Mouse (Mus musculus) embryonic facial prominence, embryonic 14.5 days (tissue): Measurements from ENCODE around the gene Adcy10. TPM values are rescaled to one million over a fixed set of nuclear protein-coding genes. Genes with fewer than 3 reads are reported as not detected.
A peak's percentile ranks its signal among the peaks of the same experiment; 100 is the strongest.

Source experiments
- ATAC-seq: fragments of 200-750 bp; cut with Nextera tagmentation; 2 replicates; pipeline ENCODE4 v1.8.0; 2017; ENCODE audit warnings: low read depth, moderate number of reproducible peaks, moderate TSS enrichment
- DNase-seq: peaks from one replicate; pipeline ENCODE4 v3.0.0-alpha.2; 2015; ENCODE audit warnings: low spot score
- H3K27ac ChIP-seq: fragments of 300-500 bp; sonication (generic); replicated peaks from 2 replicates; pipeline ENCODE4 v1.5.1; 2014; ENCODE audit warnings: low read depth, mild to moderate bottlenecking, low read length, moderate library complexity
- H3K27me3 ChIP-seq: fragments of 300-500 bp; sonication (generic); replicated peaks from 2 replicates; pipeline ENCODE4 v1.6.1; 2014; ENCODE audit warnings: low read length; ENCODE audit not compliant: control insufficient read depth, insufficient read depth
- H3K36me3 ChIP-seq: fragments of 300-500 bp; sonication (generic); 2 replicates; pipeline ENCODE4 v1.6.1; 2014; ENCODE audit warnings: low read length, mixed read lengths; ENCODE audit not compliant: control insufficient read depth, insufficient read depth
- H3K4me1 ChIP-seq: fragments of 300-500 bp; sonication (generic); 2 replicates; pipeline ENCODE4 v1.6.1; 2014; ENCODE audit warnings: antibody characterized with exemption, low read length; ENCODE audit not compliant: control insufficient read depth, insufficient read depth
- H3K4me2 ChIP-seq: fragments of 300-500 bp; sonication (generic); 2 replicates; pipeline ENCODE4 v1.6.1; 2014; ENCODE audit warnings: low read depth, mild to moderate bottlenecking, low read length, moderate library complexity, mixed read lengths
- H3K4me3 ChIP-seq: fragments of 300-500 bp; sonication (generic); 2 replicates; pipeline ENCODE4 v1.5.1; 2014; ENCODE audit warnings: low read depth, mild to moderate bottlenecking, low read length
- H3K9ac ChIP-seq: fragments of 300-500 bp; sonication (generic); 2 replicates; pipeline ENCODE4 v1.6.1; 2014; ENCODE audit warnings: low read depth, mild to moderate bottlenecking, low read length, moderate library complexity, mixed read lengths
- H3K9me3 ChIP-seq: fragments of 300-500 bp; sonication (generic); 2 replicates; pipeline ENCODE4 v1.6.1; 2016; ENCODE audit warnings: low read length; ENCODE audit not compliant: control insufficient read depth
- WGBS: fragments of 180-500 bp; shearing (Covaris S2); extraction: QIAGEN DNeasy Blood & Tissue Kit; methylation state at CpG from one replicate; pipeline ENCODE4 v1.1.7; 2014; 5-methylcytosine and 5-hydroxymethylcytosine counted together
- polyA plus RNA-seq: library from polyadenylated mRNA; unstranded; fragments of >200 nt; fragmentation: Nextera tagmentation; extraction: Ambion mirVana; gene quantifications from 2 replicates; pipeline ENCODE4 v1.2.1, GENCODE M21; 2014

Adcy10 gene
- polyA plus RNA-seq, 1 experiment from 2014 or later: not detected

DNA sequence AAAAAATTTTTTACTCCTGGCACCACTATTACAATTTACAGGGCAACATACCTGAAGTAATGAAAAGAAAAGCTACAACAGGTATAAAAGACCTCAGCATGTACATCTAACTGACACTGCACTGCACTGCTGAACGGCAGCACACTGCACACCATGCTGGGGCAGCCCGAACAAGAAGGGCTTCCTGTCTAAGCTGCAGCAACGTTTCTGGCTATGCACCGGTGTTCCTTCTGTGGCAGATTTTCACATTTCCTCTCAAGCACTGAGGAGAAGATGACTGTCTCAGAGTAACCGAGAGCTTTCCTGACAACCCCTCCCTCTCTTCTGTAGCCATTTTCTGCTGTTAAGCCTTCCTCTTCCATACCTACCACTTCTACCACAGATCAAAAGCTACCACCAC, 127.7 kb downstream of the Adcy10 start:
- DNase-seq: no peak
- peaks cover 26% of the 10 kb centered on the region for H3K4me1 ChIP-seq

DNA sequence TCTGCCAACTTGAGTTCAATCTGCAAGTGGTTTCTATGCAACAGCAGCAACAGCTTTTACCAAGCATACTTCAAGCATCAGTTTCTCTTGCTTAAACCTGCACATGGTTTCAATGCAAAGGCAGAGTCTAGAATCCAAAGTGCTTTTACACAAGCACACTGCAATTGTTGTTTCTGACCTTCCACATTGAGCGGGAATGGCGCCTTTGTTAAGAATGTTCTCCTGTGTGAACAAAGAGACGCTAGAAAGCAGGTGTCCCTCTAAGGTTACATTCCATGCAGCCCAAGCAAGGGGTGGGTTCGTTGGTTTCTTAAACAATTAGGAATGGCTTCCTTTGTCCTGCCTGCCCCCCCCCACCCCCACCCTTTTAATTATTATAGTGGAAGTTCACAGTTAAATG, 128.9 kb downstream of the Adcy10 start:
- Histone ChIP-seq H3K27me3 (no peaks in the 10 kb centered on the region), H3K9me3 (peaks cover 5% of the 10 kb centered on the region), H3K27ac (no peak overlapping the region), H3K9ac (no peak overlapping the region), H3K4me3 (no peak overlapping the region), H3K4me2 (no peak overlapping the region), H3K36me3 (peaks cover 25% of the 10 kb centered on the region), H3K4me1 (peaks cover 26% of the 10 kb centered on the region)
- DNase-seq: no peak
- no peak for ATAC-seq
- WGBS: 80% methylated on average over 4 of the region's 4 CpGs

More for the DNA sequence above, 127.7 kb downstream of the Adcy10 start:
- 53% methylated on average over 5 of the region's 5 CpGs for WGBS
- Histone ChIP-seq H3K9me3 (peaks cover 5% of the 10 kb centered on the region), H3K27ac (no peak overlapping the region), H3K4me2 (no peak overlapping the region), H3K4me3 (no peak overlapping the region), H3K9ac (no peak overlapping the region), H3K27me3 (no peaks in the 10 kb centered on the region), H3K36me3 (peaks cover 31% of the 10 kb centered on the region)
- ATAC-seq: no peak

GRCm38 (mm10) chr1:165614793-165615192, 129.8 kb downstream of the Adcy10 start:
- Histone ChIP-seq H3K9me3 (peaks cover 5% of the 10 kb centered on the region), H3K4me2 (no peak overlapping the region), H3K4me3 (no peak overlapping the region), H3K36me3 (peaks cover 25% of the 10 kb centered on the region), H3K27ac (no peak overlapping the region), H3K9ac (no peak overlapping the region), H3K4me1 (peaks cover 22% of the 10 kb centered on the region), H3K27me3 (no peaks in the 10 kb centered on the region)
- ATAC-seq: no peak
- no peak for DNase-seq
- WGBS: 93% methylated on average over 3 of the region's 3 CpGs

DNA sequence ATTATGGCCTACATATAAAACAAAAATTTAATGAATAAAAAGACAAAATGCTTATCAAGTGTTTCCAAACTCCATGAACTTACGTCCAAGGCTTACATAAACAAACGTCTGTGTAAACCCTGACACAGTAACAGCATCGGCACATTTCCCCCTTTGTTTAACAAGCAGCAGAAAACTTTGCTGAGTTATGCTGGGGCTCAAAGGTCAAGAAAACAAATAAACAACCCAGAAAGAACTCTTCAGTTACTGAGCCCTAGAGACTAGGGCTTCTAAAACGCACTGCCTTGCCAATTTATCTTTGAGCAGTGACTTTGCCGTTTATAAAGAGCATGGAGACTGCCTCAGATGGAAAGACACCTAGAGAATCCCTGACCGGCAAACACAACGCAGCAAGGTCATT, 131.7 kb downstream of the Adcy10 start:
- Histone ChIP-seq H3K9ac (no peak overlapping the region), H3K36me3 (peaks cover 25% of the 10 kb centered on the region), H3K4me3 (no peak overlapping the region), H3K4me2 (0 out of 2 replicates have a peak overlapping the region, but pooled peaks have one; percentile 1), H3K27me3 (no peaks in the 10 kb centered on the region), H3K27ac (peak overlapping the region; percentile 50), H3K9me3 (peaks cover 5% of the 10 kb centered on the region), H3K4me1 (peaks cover 9% of the 10 kb centered on the region)
- no peak for ATAC-seq
- WGBS: 32% methylated on average over 7 of the region's 7 CpGs
- DNase-seq: no peak

DNA sequence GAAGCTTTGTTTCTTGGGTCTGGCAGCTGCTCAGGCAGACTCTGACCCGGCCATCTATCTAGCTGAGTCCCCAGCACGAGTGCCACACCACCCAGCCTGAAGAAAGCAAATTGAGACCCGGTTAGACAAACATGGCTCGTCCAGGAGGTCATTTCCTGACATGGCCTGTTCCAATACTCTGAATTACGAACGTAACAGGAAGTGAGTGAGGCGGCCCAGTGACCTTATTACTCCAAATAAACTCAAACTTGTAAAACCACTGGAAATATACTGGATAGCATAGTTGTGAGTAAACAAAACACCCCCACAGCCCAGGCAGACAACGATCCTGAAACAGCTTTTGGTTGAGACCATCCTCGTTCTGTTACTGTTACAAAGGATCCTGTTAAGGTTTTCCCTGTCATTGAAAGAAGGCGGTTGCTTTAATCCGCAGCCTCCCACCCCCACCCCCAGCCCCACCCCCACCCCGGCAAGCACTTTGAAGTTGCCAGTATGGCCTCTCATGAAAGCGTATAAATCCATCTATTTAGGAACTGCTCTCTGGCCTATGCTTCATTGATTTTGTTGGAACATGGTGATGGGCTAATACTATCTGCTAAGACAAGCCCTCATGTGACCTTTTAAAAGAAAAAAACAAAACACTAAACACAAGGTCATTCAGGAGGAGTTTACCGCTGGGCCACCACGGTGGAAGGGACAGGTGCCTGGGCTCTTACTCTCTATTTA, 132.3 kb downstream of the Adcy10 start:
- H3K36me3 ChIP-seq: peaks cover 25% of the 10 kb centered on the region
- H3K4me3 ChIP-seq: no peak overlapping the region
- WGBS: 17% methylated on average over 15 of the region's 15 CpGs
- DNase-seq (peak; percentile 45), ATAC-seq (peak; percentile 30; the same call in 1 of the 2 replicates)
- 0 out of 2 replicates have a peak overlapping the region, but pooled peaks have one; percentile 1 for H3K4me2 ChIP-seq
- no peak overlapping the region for H3K9ac ChIP-seq
- peaks cover 5% of the 10 kb centered on the region for H3K9me3 ChIP-seq
- H3K27ac ChIP-seq: peak overlapping the region; percentile 50; the same call in 1 of the 2 replicates
- no peaks in the 10 kb centered on the region for H3K27me3 ChIP-seq
- peaks cover 9% of the 10 kb centered on the region for H3K4me1 ChIP-seq

DNA sequence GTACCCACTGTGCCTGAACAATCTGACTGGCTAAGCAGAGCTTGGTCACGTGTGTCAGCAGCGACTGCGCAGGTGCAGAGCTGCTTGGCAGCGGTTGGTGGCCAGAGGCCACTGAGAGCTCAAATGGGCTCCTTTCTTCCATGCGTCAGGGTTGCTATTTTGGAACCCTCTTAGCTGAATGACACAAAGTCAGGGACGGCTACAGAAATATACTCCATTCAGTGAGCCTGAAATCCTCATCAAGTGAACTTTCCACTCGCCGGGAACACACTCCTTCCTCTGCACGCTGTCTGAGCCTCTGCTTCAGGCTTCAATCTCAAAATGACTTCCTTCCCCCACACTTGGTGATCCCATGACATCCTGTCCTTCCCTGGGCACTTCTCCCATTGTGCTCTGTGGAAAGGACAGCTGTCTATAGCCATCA, 133.2 kb downstream of the Adcy10 start:
- Histone ChIP-seq H3K4me3 (no peak overlapping the region), H3K9ac (no peak overlapping the region), H3K9me3 (peaks cover 5% of the 10 kb centered on the region), H3K27ac (peak overlapping the region; percentile 50; the same call in 1 of the 2 replicates), H3K4me2 (no peak overlapping the region), H3K27me3 (no peaks in the 10 kb centered on the region), H3K36me3 (peaks cover 25% of the 10 kb centered on the region), H3K4me1 (peaks cover 9% of the 10 kb centered on the region)
- DNase-seq: peak; percentile 26
- 54% methylated on average over 9 of the region's 9 CpGs for WGBS
- no peak for ATAC-seq

DNA sequence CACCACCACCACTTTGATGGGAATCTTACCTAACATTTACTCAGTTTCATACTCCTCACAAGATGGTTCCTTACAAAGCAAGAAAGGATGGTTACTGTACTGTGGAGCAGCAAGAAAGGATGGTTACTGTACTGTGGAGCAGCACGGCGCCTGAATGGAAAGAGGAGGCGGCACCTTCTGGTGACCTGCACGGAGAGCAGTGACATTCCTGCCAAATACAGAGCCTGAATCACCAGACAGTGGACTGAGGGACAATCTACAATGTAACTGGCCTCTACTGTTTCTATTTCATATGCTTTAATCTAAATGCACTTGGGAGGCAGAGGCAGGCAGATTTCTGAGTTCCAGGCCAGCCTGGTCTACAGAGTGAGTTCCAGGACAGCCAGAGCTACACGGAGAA, 140.1 kb downstream of the Adcy10 start:
- no peaks in the 10 kb centered on the region for H3K27me3 ChIP-seq
- DNase-seq (no peak), ATAC-seq (no peak)
- H3K36me3 ChIP-seq: no peaks in the 10 kb centered on the region
- no peak overlapping the region for H3K27ac ChIP-seq
- no peak overlapping the region for H3K4me3 ChIP-seq
- H3K9ac ChIP-seq: no peak overlapping the region
- peaks cover 7% of the 10 kb centered on the region; the same call in 1 of the 2 replicates for H3K4me1 ChIP-seq
- WGBS: 90% methylated on average over 5 of the region's 5 CpGs
- H3K4me2 ChIP-seq: no peak overlapping the region
- no peaks in the 10 kb centered on the region for H3K9me3 ChIP-seq

- Histone ChIP-seq H3K27me3 (no peaks in the 10 kb centered on the region), H3K27ac (no peak overlapping the region), H3K36me3 (no peaks in the 10 kb centered on the region), H3K4me1 (0 out of 2 replicates have a peak, but pooled peaks cover 7% of the 10 kb centered on the region), H3K4me3 (no peak overlapping the region), H3K9ac (no peak overlapping the region), H3K4me2 (no peak overlapping the region), H3K9me3 (no peaks in the 10 kb centered on the region)
- DNase-seq: no peak
- 86% methylated on average over 5 of the region's 5 CpGs for WGBS
- ATAC-seq: no peak
Measured at GRCm38 (mm10) chr1:165625896-165626295, 140.9 kb downstream of the Adcy10 start.
